Mouse (Mus musculus) left cerebral cortex, adult 2 months (tissue): ENCODE data around the gene Smdt1. TPM values are rescaled to one million over a fixed set of nuclear protein-coding genes. Genes with fewer than 3 reads are reported as not detected.

Source experiments
- DNase-seq, 2 experiments: peaks; one replicate each; pipeline ENCODE4 v3.0.0; 2021 to 2022; ENCODE audit warnings: low spot score in 2 of 2, mixed read lengths in 1 of 2; ENCODE audit errors: extremely low spot score in 1 of 2
- H3K27ac ChIP-seq: fragments of 200-600 bp; 2 replicates; pipeline ENCODE4 v1.8.1; 2022
- H3K4me3 ChIP-seq: fragments of 200-600 bp; 2 replicates; pipeline ENCODE4 v1.8.1; 2022
- CTCF ChIP-seq: fragments of 200-600 bp; IDR thresholded peaks from 2 replicates; pipeline ENCODE4 v1.8.1; 2022; ENCODE audit warnings: antibody characterized with exemption, mild to moderate bottlenecking, moderate library complexity
- intact Hi-C: fragments of 180-260 bp; cut with DNase I; formaldehyde crosslinking; loops from one replicate; pipeline ENCODE4 v1.15.1; 2025
- long read RNA-seq, 2 experiments: library from polyadenylated mRNA; stranded (forward); transcript quantifications; one replicate each; pipeline ENCODE4 v2.0.0; 2021; ENCODE audit warnings: borderline mapping rate in 2 of 2
- total RNA-seq, 2 experiments: library from RNA; stranded (reverse); gene quantifications; 2 replicates each; pipeline ENCODE4 v1.2.3; 2021

Gene Smdt1
- 100 to 1,000 TPM; 137 to 141 TPM for total RNA-seq
- long read RNA-seq, experiment 1, transcript Smdt1-201 (3 exons, 705 nt) = major isoform, 39 of 95 reads
- long read RNA-seq, experiment 1, transcript Smdt1-204 (3 exons, 597 nt) = minor isoform, 6 of 95 reads
- long read RNA-seq, experiment 1, partial matches to known transcripts = 1 of 95 reads
- long read RNA-seq, experiment 1, other reads (novel, unspliced or antisense) = 49 of 95 reads
- long read RNA-seq, experiment 2, transcript Smdt1-201 (3 exons, 705 nt) = major isoform, 36 of 99 reads
- long read RNA-seq, experiment 2, transcript Smdt1-204 (3 exons, 597 nt) = minor isoform, 6 of 99 reads
- long read RNA-seq, experiment 2, partial matches to known transcripts = 4 of 99 reads
- long read RNA-seq, experiment 2, other reads (novel, unspliced or antisense) = 53 of 99 reads

DNA sequence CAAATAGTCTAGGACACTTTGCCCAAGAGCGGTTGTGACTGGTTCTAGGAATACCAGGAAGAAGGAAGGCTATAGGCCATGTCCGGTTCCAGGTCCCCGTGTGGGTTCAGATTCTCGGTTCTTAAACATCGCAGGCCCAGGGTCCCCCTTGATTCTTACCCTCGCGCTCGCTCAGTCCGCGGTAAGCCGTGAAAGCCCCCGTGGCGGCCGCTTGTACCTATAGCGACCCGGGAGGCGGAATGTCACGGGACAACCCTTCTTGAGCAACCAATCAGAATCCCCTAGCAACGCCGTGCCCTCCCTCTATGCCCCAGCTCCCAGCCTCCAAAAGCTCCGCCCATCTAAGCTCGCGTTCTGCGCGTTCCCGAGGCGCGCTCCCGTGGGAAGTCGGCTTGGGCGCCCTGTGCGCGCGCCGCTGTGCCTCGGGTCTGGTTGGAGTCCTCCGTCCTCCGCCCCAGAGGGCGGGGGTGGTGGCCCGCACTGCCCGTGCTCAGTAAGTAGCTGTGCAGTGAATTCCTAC is at the start of gene Smdt1, which contains the start of the genes Naga and Pheta2:
TSS of gene Smdt1 (plus strand) at position 367 of the 520 bp plus-strand sequence.
TSS of gene Naga (minus strand) at position 333 of the 520 bp plus-strand sequence.
TSS of gene Pheta2 (plus strand) at position 350 of the 520 bp plus-strand sequence.
- intact Hi-C loops = no loop called here
- peak within 1 kb of the TSS; percentile 73 for H3K27ac ChIP-seq
- H3K4me3 ChIP-seq = peak within 1 kb of the TSS; percentile 86
- no peak; the same call in 1 of the 2 replicates for TF ChIP-seq CTCF
- peak; percentile 92 for DNase-seq

DNA sequence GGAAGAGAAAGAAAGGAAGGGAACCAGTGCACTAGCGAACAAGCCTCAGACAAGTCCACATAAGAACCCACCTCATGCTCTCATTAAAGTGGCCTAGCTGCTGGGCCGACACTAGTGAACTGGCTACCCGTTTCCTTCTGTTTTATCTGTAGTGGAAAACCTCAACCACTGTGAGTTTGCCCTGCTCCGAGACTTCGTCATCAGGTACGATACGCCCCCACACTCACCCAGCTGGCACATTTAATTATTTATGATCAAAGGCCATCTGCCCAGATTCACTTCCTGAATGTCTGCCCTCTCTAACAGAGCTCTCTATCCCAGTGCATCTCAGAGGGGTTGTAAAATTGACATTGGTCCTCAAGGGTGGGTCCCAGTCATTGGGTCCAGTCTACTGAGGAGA is 48.5 kb upstream of the Smdt1 start:
- intact Hi-C loops = loop anchor here (10.0 kb wide), 2 partner anchors 125 to 515 kb away; no protein-coding TSS in a partner anchor
- no peak overlapping the region for H3K4me3 ChIP-seq
- H3K27ac ChIP-seq = no peak overlapping the region
- DNase-seq = no peak
- no peak for TF ChIP-seq CTCF

DNA sequence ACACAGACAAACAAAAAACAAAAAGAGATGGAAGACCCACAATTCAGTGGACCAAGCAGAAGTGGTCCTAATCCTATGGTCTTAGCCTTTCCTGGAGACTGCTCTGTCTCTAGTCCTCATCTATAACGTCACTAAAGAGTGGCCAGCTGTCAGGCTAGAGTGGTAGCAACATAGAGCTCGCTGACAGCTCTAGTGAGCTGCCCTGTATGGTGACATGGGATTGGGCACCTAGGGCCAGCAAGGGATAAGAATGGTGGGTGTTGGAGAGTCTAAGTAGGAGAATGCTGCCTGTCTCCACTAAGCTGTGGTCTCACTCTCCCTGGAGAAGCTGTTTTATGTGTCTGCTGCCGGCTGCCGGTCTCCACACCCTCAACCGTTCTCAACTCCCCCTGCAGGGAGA is 45.9 kb upstream of the Smdt1 start:
- TF ChIP-seq CTCF = no peak
- intact Hi-C loops = loop anchor here (10.0 kb wide), 2 partner anchors 122 to 512 kb away; no protein-coding TSS in a partner anchor
- Histone ChIP-seq H3K27ac (no peak overlapping the region), H3K4me3 (no peak overlapping the region)
- DNase-seq = no peak

DNA sequence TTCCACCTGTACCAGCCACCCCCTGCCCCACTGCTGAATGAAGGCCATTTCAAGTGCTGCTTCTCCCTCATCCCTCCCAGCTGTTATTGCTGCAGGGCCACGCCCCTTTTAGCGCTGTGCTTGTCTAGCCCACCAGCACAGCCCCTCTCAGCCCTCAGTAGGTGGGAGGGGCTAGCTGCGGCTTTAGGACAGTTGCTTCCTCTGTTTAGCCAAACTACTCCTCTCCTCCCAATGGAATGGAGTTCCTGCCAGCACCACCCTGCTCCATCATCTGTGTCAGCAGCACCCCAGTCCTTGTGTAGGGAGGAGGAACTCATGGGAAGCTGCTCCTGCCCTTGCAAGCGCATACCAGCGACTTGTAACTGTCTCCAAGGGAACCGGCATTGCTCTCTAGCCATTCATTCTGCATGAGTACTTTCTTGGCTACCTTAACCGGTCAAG is 45.5 kb upstream of the Smdt1 start:
- TF ChIP-seq CTCF = no peak
- no peak for DNase-seq
- no peak overlapping the region for H3K27ac ChIP-seq
- H3K4me3 ChIP-seq = no peak overlapping the region
- intact Hi-C loops = loop anchor here (10.0 kb wide), 2 partner anchors 122 to 512 kb away; no protein-coding TSS in a partner anchor

DNA sequence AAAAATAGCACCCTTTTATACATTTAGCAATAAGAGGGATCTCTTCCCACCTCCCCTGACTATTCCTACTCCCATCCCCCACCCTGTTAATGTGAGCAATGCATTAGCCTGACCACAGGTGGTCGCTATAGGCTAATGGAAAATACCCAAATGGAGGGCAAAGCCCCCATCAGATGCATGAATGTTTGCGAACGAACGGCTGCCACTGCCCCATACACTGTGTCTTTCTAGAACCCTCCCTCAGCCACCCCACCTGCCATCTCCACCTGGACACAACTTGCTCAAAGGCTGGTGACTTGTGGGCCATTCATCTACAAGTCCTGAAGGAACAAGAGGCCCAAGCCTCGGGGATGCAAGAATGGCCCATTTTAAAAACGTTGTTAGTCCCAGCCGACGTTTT is 44.7 kb upstream of the Smdt1 start:
- no peak overlapping the region for H3K4me3 ChIP-seq
- no peak overlapping the region for H3K27ac ChIP-seq
- intact Hi-C loops = loop anchor here (10.0 kb wide), 2 partner anchors 121 to 511 kb away; no protein-coding TSS in a partner anchor
- DNase-seq = no peak
- peak; percentile 48 for TF ChIP-seq CTCF

DNA sequence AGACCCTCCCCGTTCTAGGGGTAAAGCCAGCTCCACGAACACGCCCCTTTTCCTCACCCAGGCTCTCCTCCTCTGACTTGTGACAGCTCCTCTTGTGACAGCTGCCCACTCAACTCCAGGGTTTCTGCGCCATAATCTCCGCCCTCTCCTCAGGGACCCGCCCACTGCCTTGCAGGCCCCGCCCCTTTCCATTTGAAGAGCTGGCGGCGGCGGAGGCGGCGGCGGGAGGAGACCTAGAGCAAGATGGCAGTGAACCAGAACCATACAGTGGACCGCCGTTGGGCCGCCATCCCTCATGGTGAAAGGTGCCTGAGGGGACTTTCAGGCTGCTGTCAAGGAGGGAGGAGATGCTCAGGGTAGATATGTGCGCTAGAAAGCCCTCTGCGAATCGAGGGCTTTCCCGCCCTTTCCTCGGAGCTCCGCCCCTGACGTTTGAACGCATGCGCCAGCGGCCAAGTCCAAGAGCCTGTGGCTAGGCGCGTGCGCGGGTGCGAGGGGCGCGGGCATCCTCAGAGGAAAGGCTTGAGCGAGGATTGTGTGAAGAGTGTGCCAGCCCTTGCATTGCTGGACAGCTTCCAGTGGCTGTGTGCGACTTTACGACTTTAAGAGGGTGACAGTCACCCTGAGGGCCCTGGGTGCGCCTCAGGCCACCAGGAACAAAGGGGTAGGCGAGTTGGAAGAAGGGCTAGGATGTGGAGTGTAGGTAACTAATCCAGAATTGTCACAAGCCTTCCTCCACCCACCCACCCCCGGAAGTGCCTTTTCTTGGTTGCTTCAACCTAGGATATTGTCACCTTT is 39.8 kb upstream of the Smdt1 start, which contains the start of gene Wbp2nl:
TSS of gene Wbp2nl (plus strand) at position 191 of the 798 bp plus-strand sequence.
- intact Hi-C loops = loop anchor here (10.0 kb wide), 2 partner anchors 116 to 506 kb away; no protein-coding TSS in a partner anchor
- Histone ChIP-seq H3K27ac (no peak within 1 kb of the TSS), H3K4me3 (no peak within 1 kb of the TSS)
- DNase-seq = no peak
- no peak for TF ChIP-seq CTCF

DNA sequence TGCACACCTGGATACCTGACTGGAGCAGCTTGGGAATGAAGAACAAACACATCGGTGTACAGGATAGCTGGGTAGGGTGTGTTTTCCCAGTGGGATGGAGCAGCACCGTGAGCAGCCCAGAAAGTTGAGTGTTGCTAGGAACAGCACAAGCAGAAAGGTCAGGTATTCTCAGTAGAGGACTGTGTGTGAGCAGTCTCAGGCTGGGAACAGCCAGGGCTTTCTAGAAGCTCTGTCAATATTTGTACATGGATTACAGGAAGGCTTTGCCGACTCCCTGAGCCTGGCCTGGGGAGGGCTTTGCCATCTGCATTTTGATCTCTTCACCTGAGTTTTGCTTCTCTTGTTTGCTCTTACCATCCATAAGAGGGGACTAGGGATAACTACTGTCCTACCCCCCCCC is 31.7 kb upstream of the Smdt1 start:
- intact Hi-C loops = no loop called here
- no peak for DNase-seq
- Histone ChIP-seq H3K4me3 (no peak overlapping the region), H3K27ac (no peak overlapping the region)
- no peak for TF ChIP-seq CTCF

DNA sequence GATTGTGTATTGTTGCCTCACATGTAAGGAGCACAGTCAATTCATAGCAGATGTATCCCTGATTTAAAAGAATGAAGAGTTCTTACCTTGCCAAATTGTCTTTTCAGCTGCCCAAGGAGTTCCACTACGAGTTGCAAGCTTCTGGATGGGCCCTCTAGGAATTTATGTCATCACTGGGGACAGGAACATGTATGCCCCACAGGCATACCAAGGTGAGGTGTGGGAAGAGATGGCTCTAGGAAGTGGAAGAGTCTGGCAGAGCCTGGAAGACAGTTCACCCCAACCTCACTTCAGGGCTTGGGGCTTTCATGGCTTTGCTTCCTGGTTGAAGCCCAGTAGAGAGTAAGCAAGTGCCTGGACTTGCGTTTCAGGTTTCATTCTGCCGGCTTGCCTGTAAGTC is 30.3 kb upstream of the Smdt1 start:
- intact Hi-C loops = no loop called here
- H3K27ac ChIP-seq = no peak overlapping the region
- H3K4me3 ChIP-seq = no peak overlapping the region
- TF ChIP-seq CTCF = no peak
- DNase-seq = no peak

DNA sequence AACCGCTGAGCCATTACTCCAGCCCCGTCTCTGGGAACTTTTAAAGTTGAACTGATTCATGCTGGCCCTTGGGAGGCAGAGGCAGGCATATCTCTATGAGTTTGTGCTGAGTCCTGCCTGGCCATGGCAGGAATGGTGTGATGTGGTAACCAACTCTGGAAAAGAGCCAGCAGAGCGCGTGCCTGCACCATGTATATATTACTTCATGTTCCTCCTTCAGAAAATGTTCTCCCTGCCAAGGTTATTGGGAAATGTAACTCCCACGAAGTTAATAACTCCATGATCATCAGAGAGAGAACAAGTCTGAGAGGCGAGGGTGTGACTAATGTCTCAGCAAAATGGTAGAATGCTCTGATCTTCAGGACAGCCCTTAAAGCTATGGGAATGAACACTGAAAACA is 20.9 kb upstream of the Smdt1 start:
- no peak overlapping the region for H3K4me3 ChIP-seq
- TF ChIP-seq CTCF = no peak
- no peak for DNase-seq
- intact Hi-C loops = no loop called here
- H3K27ac ChIP-seq = no peak overlapping the region

DNA sequence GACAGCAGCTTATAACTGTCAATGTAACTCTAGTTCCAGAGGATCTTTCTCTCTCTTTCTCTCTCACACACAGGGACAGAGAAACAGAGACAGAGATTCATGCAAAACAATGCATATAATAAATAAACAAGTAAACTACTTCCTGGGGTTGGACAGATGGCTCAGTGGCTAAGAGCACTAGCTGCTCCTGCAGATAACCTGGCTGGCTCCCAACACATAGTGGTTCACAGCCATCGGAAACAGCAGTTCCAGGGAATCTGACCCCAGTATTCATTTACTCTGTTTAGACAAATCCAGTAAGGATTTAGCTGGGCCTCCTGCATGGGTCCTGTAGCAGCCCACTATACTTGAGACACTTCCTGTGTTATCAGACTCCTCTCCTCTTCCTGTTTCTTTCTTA is 19.1 kb upstream of the Smdt1 start:
- TF ChIP-seq CTCF = no peak
- Histone ChIP-seq H3K27ac (no peak overlapping the region), H3K4me3 (no peak overlapping the region)
- intact Hi-C loops = no loop called here
- no peak for DNase-seq

DNA sequence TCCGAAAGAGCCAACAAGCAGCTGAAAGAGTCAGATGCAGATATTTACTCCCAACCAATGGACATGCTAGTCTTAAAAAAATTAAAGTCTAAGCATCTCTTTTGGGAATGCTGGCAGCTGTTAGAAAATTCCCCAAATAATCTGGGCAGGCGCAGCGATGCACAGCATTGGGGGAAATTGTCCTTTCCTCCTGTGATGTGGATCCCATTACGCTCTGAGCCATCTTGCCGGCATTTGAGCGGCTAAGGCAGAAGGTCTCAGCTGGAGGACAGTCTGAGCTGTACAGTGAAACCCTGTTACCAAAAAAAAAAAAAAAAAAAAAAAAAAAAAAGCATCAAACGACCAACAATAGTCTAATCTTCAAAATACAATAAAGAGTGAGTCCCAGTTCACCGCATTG is 16.6 kb upstream of the Smdt1 start:
- no peak for TF ChIP-seq CTCF
- no peak overlapping the region for H3K27ac ChIP-seq
- intact Hi-C loops = no loop called here
- no peak overlapping the region for H3K4me3 ChIP-seq
- DNase-seq = no peak

DNA sequence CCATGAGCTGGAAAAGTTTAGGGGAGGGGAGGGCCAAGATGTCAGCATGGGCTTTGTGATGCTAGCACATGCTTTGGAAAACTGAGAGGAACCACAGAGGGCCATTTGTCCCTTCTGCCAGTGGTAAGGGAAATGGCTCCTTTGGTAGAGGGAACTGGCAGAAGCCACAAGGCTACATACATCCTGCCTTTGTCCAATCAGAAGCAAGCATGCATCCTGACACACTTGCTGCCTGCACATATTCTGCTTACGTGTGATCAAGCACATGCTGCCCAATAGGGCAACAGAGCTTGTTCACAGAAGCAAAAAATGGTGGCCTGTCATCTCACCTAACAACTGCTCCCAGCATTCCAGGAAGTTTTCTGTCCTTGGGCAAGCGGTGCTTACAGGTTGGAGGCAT is 13.4 kb upstream of the Smdt1 start:
- no peak for TF ChIP-seq CTCF
- intact Hi-C loops = no loop called here
- H3K4me3 ChIP-seq = no peak overlapping the region
- no peak overlapping the region for H3K27ac ChIP-seq
- DNase-seq = no peak
